Mouse (Mus musculus) ovary, adult 18-20 months (tissue): Measurements from ENCODE around the gene H2al1a.
"Not testable (repeated sequence)": the region's sequence is repeated elsewhere in the genome, so short reads cannot be mapped to it uniquely, and the experiment has no call there.

ENCODE experiments used
- DNase-seq: peaks from one replicate; pipeline ENCODE4 v3.0.0; 2022; ENCODE audit warnings: low spot score, mixed read lengths

Gene H2al1a

DNA sequence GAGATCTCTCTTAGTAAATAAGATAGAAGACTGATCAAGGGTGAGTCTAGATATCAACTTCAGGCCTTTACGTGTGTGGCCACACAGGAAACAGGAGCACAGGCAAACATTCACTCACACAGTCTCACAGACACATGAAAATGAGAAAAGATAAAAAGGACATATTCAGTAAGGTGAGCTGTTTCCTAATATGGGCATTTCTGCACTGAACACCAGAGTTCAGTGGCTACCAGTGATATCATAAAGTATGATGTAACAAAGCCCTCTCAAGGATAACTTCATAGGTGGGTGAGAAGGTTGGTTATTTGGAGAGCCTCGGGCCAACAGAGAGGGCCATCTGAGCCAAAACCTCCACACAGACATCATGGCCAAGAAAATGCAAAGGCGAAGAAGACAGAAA lies at the start of gene H2al1a:
Gene H2al1a, plus strand, starts transcription at position 301 of the 400 bp plus-strand sequence.
- not testable (repeated sequence) for DNase-seq

DNA sequence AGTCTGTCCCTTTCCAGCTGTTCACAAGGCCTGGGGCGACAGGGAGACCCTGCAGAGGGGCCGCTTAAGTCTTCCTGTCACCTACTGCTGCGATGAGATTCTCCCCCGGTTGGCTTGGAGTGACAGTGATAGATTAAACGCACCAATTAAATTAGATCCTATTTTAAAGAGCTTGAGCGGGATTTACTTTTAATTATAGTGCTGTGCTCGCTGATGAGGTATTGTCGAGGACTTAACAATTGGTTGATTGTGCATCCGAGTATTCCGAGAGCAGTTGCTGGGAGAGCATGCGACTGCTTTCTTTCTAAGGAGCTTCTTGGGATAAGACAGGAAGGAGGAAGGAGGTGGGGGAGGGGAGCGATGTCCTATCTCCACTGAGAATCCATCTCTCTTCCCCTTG lies 48.9 kb upstream of the H2al1a start:
- DNase-seq: no peak

GRCm38 (mm10) chrX:11254062-11254461 lies 45.0 kb upstream of the H2al1a start:
- DNase-seq: no peak

GRCm38 (mm10) chrX:11254521-11255207 lies 44.4 kb upstream of the H2al1a start:
- DNase-seq: no peak

DNA sequence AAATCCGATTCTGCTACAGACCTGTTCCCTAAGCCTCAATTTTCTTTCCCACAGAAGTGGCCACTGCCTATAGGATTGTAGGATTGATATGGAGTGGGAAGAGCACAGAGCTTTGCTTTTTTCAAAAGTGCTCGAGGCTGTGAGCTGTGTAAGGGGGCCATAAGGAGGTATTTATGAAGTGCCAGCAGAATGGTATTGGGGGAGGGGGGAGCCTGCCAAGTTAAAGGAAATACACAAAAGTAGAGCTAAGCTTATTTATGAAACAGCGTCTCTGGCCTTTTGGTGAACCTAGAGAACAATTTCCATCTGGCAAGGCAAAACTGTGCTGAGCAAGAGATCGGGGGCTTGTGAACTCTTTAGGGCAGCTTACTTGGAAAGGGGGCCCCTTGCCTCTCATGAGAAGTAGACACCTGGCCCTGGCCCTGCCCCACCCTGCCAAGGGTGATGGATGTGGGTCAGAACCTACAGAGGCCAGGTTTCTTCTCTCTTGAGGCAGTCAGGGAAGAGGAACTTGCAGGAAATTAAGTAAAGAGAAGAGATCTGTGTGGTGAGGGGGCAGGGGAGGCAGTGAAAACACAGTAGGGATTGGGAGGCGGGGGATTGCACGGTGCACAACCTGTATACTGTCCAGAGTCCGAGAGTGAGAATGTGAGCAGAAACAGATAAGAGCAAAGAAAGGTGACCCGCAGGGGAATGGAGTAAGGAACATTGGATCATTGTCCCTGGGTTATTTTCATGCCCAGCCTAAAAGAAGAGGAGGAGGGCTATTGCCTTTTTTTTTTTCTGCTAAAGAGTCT lies 43.3 kb upstream of the H2al1a start:
- DNase-seq: no peak

GRCm38 (mm10) chrX:11264918-11265317 lies 34.1 kb upstream of the H2al1a start:
- DNase-seq: no peak

GRCm38 (mm10) chrX:11267791-11268190 lies 31.3 kb upstream of the H2al1a start:
- DNase-seq: peak; percentile 10

GRCm38 (mm10) chrX:11269074-11269473 lies 30.0 kb upstream of the H2al1a start:
- DNase-seq: no peak

- DNase-seq: no peak
Measured at GRCm38 (mm10) chrX:11273190-11273589, 25.9 kb upstream of the H2al1a start.

GRCm38 (mm10) chrX:11277083-11277482 lies 22.0 kb upstream of the H2al1a start:
- no peak for DNase-seq

GRCm38 (mm10) chrX:11280741-11281140 lies 18.3 kb upstream of the H2al1a start:
- no peak for DNase-seq

DNA sequence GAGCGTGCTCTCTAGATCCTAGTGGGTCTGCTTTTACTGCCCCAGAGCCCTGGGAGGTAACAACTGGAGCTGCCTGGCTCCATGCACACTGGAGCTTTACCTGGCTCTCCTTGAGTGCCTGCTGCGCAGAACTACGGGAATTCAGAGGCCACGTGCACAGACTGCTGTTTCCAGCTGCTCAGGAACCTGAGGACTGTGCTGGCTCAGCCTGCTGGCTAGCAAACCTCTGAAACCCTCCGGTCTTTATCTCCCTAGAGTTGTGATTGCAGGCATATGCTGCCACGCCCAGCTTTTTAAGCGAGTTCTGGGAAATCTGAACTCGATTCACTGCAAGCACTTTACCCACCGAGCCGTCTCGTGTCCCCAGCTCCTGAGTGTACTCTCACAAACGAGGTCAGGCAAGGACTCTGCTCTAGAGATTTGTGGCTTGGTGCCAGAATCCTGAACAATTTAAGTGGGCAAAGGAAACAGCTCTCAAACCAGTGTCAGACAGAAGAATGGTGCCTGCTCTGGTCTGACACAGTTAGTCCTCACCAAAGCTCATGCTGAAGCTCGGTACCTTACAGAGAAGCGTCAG lies 10.7 kb upstream of the H2al1a start:
- no peak for DNase-seq

GRCm38 (mm10) chrX:11289244-11289643 lies 9.8 kb upstream of the H2al1a start:
- DNase-seq: no peak

GRCm38 (mm10) chrX:11302132-11302531 lies 3.1 kb downstream of the H2al1a start, which contains the start of gene H2al1b:
Gene H2al1b (plus strand): TSS chrX:11302432.
- DNase-seq: not testable (repeated sequence)

DNA sequence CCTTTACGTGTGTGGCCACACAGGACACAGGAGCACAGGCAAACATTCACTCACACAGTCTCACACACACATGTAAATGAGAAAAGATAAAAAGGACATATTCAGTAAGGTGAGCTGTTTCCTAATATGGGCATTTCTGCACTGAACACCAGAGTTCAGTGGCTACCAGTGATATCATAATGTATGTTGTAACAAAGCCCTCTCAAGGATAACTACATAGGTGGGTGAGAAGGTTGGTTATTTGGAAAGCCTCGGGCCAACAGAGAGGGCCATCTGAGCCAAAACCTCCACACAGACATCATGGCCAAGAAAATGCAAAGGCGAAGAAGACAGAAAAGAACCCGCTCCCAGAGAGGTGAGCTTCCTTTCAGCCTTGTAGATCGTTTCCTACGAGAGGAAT lies 6.3 kb downstream of the H2al1a start, which contains the start of gene H2al1c:
Gene H2al1c, plus strand, starts transcription at position 301 of the 400 bp plus-strand sequence.
- DNase-seq: not testable (repeated sequence)

DNA sequence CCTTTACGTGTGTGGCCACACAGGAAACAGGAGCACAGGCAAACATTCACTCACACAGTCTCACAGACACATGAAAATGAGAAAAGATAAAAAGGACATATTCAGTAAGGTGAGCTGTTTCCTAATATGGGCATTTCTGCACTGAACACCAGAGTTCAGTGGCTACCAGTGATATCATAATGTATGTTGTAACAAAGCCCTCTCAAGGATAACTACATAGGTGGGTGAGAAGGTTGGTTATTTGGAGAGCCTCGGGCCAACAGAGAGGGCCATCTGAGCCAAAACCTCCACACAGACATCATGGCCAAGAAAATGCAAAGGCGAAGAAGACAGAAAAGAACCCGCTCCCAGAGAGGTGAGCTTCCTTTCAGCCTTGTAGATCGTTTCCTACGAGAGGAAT lies 9.5 kb downstream of the H2al1a start, which contains the start of gene H2al1d:
Gene H2al1d, plus strand, starts transcription at position 301 of the 400 bp plus-strand sequence.
- DNase-seq: not testable (repeated sequence)

- not testable (repeated sequence) for DNase-seq
Measured at GRCm38 (mm10) chrX:11311634-11312033, 12.6 kb downstream of the H2al1a start, which contains the start of gene H2al1e. Gene H2al1e (plus strand): TSS chrX:11311934.

DNA sequence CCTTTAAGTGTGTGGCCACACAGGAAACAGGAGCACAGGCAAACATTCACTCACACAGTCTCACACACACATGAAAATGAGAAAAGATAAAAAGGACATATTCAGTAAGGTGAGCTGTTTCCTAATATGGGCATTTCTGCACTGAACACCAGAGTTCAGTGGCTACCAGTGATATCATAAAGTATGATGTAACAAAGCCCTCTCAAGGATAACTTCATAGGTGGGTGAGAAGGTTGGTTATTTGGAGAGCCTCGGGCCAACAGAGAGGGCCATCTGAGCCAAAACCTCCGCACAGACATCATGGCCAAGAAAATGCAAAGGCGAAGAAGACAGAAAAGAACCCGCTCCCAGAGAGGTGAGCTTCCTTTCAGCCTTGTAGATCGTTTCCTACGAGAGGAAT lies 15.8 kb downstream of the H2al1a start, which contains the start of gene H2al1f:
Gene H2al1f, plus strand, starts transcription at position 301 of the 400 bp plus-strand sequence.
- not testable (repeated sequence) for DNase-seq

DNA sequence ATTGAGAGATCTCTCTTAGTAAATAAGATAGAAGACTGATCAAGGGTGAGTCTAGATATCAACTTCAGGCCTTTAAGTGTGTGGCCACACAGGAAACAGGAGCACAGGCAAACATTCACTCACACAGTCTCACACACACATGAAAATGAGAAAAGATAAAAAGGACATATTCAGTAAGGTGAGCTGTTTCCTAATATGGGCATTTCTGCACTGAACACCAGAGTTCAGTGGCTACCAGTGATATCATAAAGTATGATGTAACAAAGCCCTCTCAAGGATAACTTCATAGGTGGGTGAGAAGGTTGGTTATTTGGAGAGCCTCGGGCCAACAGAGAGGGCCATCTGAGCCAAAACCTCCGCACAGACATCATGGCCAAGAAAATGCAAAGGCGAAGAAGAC lies 18.9 kb downstream of the H2al1a start, which contains the start of gene H2al1g:
Gene H2al1g, plus strand, starts transcription at position 301 of the 400 bp plus-strand sequence.
- DNase-seq: not testable (repeated sequence)

DNA sequence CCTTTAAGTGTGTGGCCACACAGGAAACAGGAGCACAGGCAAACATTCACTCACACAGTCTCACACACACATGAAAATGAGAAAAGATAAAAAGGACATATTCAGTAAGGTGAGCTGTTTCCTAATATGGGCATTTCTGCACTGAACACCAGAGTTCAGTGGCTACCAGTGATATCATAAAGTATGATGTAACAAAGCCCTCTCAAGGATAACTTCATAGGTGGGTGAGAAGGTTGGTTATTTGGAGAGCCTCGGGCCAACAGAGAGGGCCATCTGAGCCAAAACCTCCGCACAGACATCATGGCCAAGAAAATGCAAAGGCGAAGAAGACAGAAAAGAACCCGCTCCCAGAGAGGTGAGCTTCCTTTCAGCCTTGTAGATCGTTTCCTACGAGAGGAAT lies 22.1 kb downstream of the H2al1a start, which contains the start of gene H2al1h:
Gene H2al1h, plus strand, starts transcription at position 301 of the 400 bp plus-strand sequence.
- DNase-seq: not testable (repeated sequence)

DNA sequence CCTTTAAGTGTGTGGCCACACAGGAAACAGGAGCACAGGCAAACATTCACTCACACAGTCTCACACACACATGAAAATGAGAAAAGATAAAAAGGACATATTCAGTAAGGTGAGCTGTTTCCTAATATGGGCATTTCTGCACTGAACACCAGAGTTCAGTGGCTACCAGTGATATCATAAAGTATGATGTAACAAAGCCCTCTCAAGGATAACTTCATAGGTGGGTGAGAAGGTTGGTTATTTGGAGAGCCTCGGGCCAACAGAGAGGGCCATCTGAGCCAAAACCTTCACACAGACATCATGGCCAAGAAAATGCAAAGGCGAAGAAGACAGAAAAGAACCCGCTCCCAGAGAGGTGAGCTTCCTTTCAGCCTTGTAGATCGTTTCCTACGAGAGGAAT lies 25.3 kb downstream of the H2al1a start, which contains the start of gene H2al1i:
Gene H2al1i, plus strand, starts transcription at position 301 of the 400 bp plus-strand sequence.
- not testable (repeated sequence) for DNase-seq

GRCm38 (mm10) chrX:11327522-11327921 lies 28.5 kb downstream of the H2al1a start, which contains the start of gene H2al1j:
Gene H2al1j (plus strand): TSS chrX:11327822.
- not testable (repeated sequence) for DNase-seq
